Mouse (Mus musculus) small intestine, adult 2 months (tissue): ENCODE results near the gene Gm2663.

Experiments
- CTCF ChIP-seq: fragments of 200-500 bp; IDR thresholded peaks from 2 replicates; pipeline ENCODE4 v1.5.1; 2012; ENCODE audit warnings: low read depth, mild to moderate bottlenecking, control low read depth, inconsistent platforms, low read length, moderate library complexity, mixed read lengths; ENCODE audit not compliant: insufficient replicate concordance, insufficient read length; ENCODE audit errors: extremely low read depth
- POLR2A ChIP-seq: fragments of 200-500 bp; IDR thresholded peaks from 2 replicates; pipeline ENCODE4 v1.6.1; 2012; ENCODE audit warnings: low read depth, mild to moderate bottlenecking, control low read depth, inconsistent platforms, low read length, moderate library complexity

GRCm38 (mm10) chr6:41032802-41033201, 33.5 kb upstream of the Gm2663 start:
- TF ChIP-seq POLR2A, result no peak
- no peak for TF ChIP-seq CTCF
